Mouse (Mus musculus) limb, embryonic 14.5 days (tissue): ENCODE data around the gene Cdhr2. TPM values are rescaled to one million over a fixed set of nuclear protein-coding genes. Genes with fewer than 3 reads are reported as not detected.
A peak's percentile ranks its signal among the peaks of the same experiment; 100 is the strongest.

Experiments used
- ATAC-seq: fragments of 200-750 bp; cut with Nextera tagmentation; 2 replicates; pipeline ENCODE4 v1.8.0; 2017; ENCODE audit warnings: low read depth, moderate number of reproducible peaks, moderate TSS enrichment; ENCODE audit not compliant: low FRiP score
- DNase-seq: peaks from one replicate; pipeline ENCODE4 v3.0.0-alpha.2; 2015; ENCODE audit warnings: low spot score
- H3K27ac ChIP-seq: fragments of 300-500 bp; sonication (generic); replicated peaks from 2 replicates; pipeline ENCODE4 v1.5.1; 2014; ENCODE audit warnings: low read depth, mild to moderate bottlenecking, low read length, moderate library complexity, mixed read lengths
- H3K27me3 ChIP-seq: fragments of 300-500 bp; sonication (generic); 2 replicates; pipeline ENCODE4 v1.6.1; 2014; ENCODE audit warnings: low read length, mixed read lengths; ENCODE audit not compliant: control insufficient read depth, insufficient read depth
- H3K36me3 ChIP-seq: fragments of 300-500 bp; sonication (generic); 2 replicates; pipeline ENCODE4 v1.6.1; 2014; ENCODE audit warnings: mild to moderate bottlenecking, low read length, moderate library complexity, mixed read lengths; ENCODE audit not compliant: control insufficient read depth, insufficient read depth
- H3K4me1 ChIP-seq: fragments of 300-500 bp; sonication (generic); 2 replicates; pipeline ENCODE4 v1.6.1; 2014; ENCODE audit warnings: antibody characterized with exemption, low read length, mixed read lengths; ENCODE audit not compliant: control insufficient read depth, insufficient read depth
- H3K4me2 ChIP-seq: fragments of 300-500 bp; sonication (generic); replicated peaks from 2 replicates; pipeline ENCODE4 v1.6.1; 2014; ENCODE audit warnings: low read depth, mild to moderate bottlenecking, low read length, moderate library complexity; ENCODE audit not compliant: severe bottlenecking
- H3K4me3 ChIP-seq: fragments of 300-500 bp; sonication (generic); replicated peaks from 2 replicates; pipeline ENCODE4 v1.5.1; 2014; ENCODE audit warnings: low read length
- H3K9ac ChIP-seq: fragments of 300-500 bp; sonication (generic); 2 replicates; pipeline ENCODE4 v1.6.1; 2014; ENCODE audit warnings: mild to moderate bottlenecking, low read depth, low read length, moderate library complexity; ENCODE audit not compliant: severe bottlenecking
- H3K9me3 ChIP-seq: fragments of 300-500 bp; sonication (generic); 2 replicates; pipeline ENCODE4 v1.6.1; 2016; ENCODE audit warnings: low read length; ENCODE audit not compliant: control insufficient read depth
- POLR2A ChIP-seq: fragments of 200-500 bp; IDR thresholded peaks from 2 replicates; pipeline ENCODE4 v1.8.0; 2012; ENCODE audit warnings: inconsistent platforms, mild to moderate bottlenecking, moderate library complexity, borderline replicate concordance; ENCODE audit not compliant: insufficient read depth, insufficient read length; ENCODE audit errors: extremely low read depth
- WGBS: fragments of 180-500 bp; shearing (Covaris S2); extraction: QIAGEN DNeasy Blood & Tissue Kit; methylation state at CpG from one replicate; pipeline ENCODE4 v1.1.7; 2014; 5-methylcytosine and 5-hydroxymethylcytosine counted together
- polyA plus RNA-seq, 2 experiments: library from polyadenylated mRNA; depleted of rRNA in 1 of 2; stranded (reverse) in 1 of 2; unstranded in 1 of 2; fragments of >200 nt; fragmentation: Nextera tagmentation in 1 of 2; extraction: Ambion mirVana in 1 of 2; gene quantifications; 2 replicates each; pipeline versions ENCODE4 v1.2.1 to v1.2.3; 2012 to 2014

Cdhr2 gene
- polyA plus RNA-seq, 2 experiments: 0.06 TPM

GRCm38 (mm10) chr13:54748721-54749060 lies 47.4 kb downstream of the Cdhr2 start:
- no peak for ATAC-seq
- no peaks in the 10 kb centered on the region for H3K36me3 ChIP-seq
- H3K4me3 ChIP-seq: 0 out of 2 replicates have a peak overlapping the region, but pooled peaks have one; percentile 45
- TF ChIP-seq POLR2A: no peak
- H3K9me3 ChIP-seq: no peaks in the 10 kb centered on the region
- no peak for DNase-seq
- H3K27ac ChIP-seq: no peak overlapping the region
- H3K4me2 ChIP-seq: peak overlapping the region; percentile 86; the same call in 1 of the 2 replicates
- WGBS: 60% methylated on average over 10 of the region's 10 CpGs
- H3K9ac ChIP-seq: no peak overlapping the region
- peaks cover 26% of the 10 kb centered on the region for H3K27me3 ChIP-seq
- H3K4me1 ChIP-seq: peaks cover 4% of the 10 kb centered on the region; the same call in 1 of the 2 replicates

- Histone ChIP-seq H3K27me3 (peaks cover 26% of the 10 kb centered on the region), H3K4me1 (peaks cover 4% of the 10 kb centered on the region; the same call in 1 of the 2 replicates), H3K4me2 (peak overlapping the region; percentile 86), H3K27ac (no peak overlapping the region), H3K4me3 (peak overlapping the region; percentile 45), H3K36me3 (no peaks in the 10 kb centered on the region), H3K9me3 (no peaks in the 10 kb centered on the region), H3K9ac (no peak overlapping the region)
- TF ChIP-seq POLR2A: no peak
- DNase-seq (peak; percentile 27), ATAC-seq (peak; percentile 70)
- 5% methylated on average over 32 of the region's 100 CpGs for WGBS
Observed at GRCm38 (mm10) chr13:54749061-54749863, 48.0 kb downstream of the Cdhr2 start.

- no peak for DNase-seq
- Histone ChIP-seq H3K4me1 (peaks cover 4% of the 10 kb centered on the region; the same call in 1 of the 2 replicates), H3K27ac (no peak within 1 kb of the TSS), H3K4me2 (peak within 1 kb of the TSS; percentile 86), H3K27me3 (peaks cover 26% of the 10 kb centered on the region), H3K36me3 (no peaks in the 10 kb centered on the region), H3K9me3 (no peaks in the 10 kb centered on the region), H3K4me3 (peak within 1 kb of the TSS; percentile 45), H3K9ac (no peak within 1 kb of the TSS)
- TF ChIP-seq POLR2A: no peak
- WGBS: 3% methylated on average over 28 of the region's 29 CpGs
- ATAC-seq: 0 out of 2 replicates have a peak, but pooled peaks have one; percentile 23
Observed at GRCm38 (mm10) chr13:54749864-54750411, 48.7 kb downstream of the Cdhr2 start, which contains the start of gene Gprin1. Gprin1 (minus strand) TSS chr13:54749874.

DNA sequence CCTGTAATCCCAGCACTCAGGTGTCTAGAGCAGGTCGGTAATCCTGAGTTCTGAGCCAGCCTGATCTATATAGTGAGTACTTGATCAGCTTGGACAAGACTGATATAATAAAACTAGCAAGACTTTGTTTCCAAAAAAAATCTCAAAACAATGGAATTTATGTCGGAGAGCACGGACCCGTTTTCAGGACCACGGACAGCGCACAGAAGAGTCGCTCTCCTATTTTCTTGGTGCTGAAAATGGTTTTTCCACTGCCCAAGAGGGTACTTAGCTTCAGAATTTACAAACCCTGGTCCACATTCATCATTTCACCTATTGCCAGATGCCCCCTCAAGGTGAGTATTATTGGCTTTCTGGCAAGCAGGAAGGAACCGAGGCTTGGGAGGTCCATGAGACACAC lies 49.4 kb downstream of the Cdhr2 start:
- Histone ChIP-seq H3K4me3 (no peak overlapping the region), H3K4me2 (no peak overlapping the region), H3K9me3 (no peaks in the 10 kb centered on the region), H3K4me1 (peaks cover 4% of the 10 kb centered on the region; the same call in 1 of the 2 replicates), H3K27me3 (peaks cover 26% of the 10 kb centered on the region), H3K9ac (no peak overlapping the region), H3K36me3 (no peaks in the 10 kb centered on the region), H3K27ac (no peak overlapping the region)
- no peak for ATAC-seq
- no peak for TF ChIP-seq POLR2A
- DNase-seq: no peak
- WGBS: 2% methylated on average over 8 of the region's 8 CpGs

DNA sequence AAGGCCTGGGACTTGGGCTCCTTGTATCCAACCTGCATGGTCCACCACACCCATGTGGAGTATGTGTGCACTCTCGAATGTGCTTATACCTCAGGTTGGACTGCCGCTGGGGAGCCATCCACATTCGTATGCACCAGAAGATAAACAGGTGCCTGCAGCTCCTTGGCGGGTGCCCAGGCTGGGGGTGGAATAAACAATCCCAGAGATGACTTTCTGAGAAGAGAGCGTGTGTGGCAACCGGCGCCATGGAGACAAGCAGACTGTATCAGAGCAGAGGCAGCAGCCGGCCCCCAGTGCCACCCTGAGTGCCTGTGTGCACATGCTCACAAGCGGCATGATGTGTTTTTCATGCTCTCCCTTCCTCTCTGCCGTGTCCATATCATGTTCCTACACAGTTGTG lies 51.4 kb downstream of the Cdhr2 start:
- H3K27ac ChIP-seq: no peak overlapping the region
- no peak overlapping the region for H3K4me3 ChIP-seq
- no peak overlapping the region for H3K9ac ChIP-seq
- H3K9me3 ChIP-seq: no peaks in the 10 kb centered on the region
- H3K27me3 ChIP-seq: peaks cover 26% of the 10 kb centered on the region
- peaks cover 6% of the 10 kb centered on the region for H3K4me1 ChIP-seq
- ATAC-seq (no peak), DNase-seq (no peak)
- TF ChIP-seq POLR2A: no peak
- H3K36me3 ChIP-seq: no peaks in the 10 kb centered on the region
- WGBS: 70% methylated on average over 10 of the region's 10 CpGs
- no peak overlapping the region for H3K4me2 ChIP-seq
